Mouse (Mus musculus) hindbrain, embryonic 12.5 days (tissue): Measurements from ENCODE around the gene Vmn1r5. TPM values are rescaled to one million over a fixed set of nuclear protein-coding genes. Genes with fewer than 3 reads are reported as not detected.
"Not testable (repeated sequence)": the region's sequence is repeated elsewhere in the genome, so short reads cannot be mapped to it uniquely, and the experiment has no call there.

Source experiments
- ATAC-seq: fragments of 200-750 bp; cut with Nextera tagmentation; 2 replicates; pipeline ENCODE4 v1.8.0; 2017; ENCODE audit warnings: moderate TSS enrichment; ENCODE audit not compliant: low FRiP score
- H3K27ac ChIP-seq: fragments of 300-500 bp; sonication (generic); 2 replicates; pipeline ENCODE4 v1.5.1; 2016; ENCODE audit warnings: mild to moderate bottlenecking
- H3K27me3 ChIP-seq: fragments of 300-500 bp; sonication (generic); 2 replicates; pipeline ENCODE4 v1.6.1; 2016; ENCODE audit warnings: mild to moderate bottlenecking
- H3K36me3 ChIP-seq: fragments of 300-500 bp; sonication (generic); 2 replicates; pipeline ENCODE4 v1.6.1; 2016; ENCODE audit warnings: mild to moderate bottlenecking
- H3K4me1 ChIP-seq: fragments of 300-500 bp; sonication (generic); 2 replicates; pipeline ENCODE4 v1.6.1; 2016
- H3K4me2 ChIP-seq: fragments of 300-500 bp; sonication (generic); replicated peaks from 2 replicates; pipeline ENCODE4 v1.6.1; 2016; ENCODE audit warnings: mild to moderate bottlenecking
- H3K4me3 ChIP-seq: fragments of 300-500 bp; sonication (generic); 2 replicates; pipeline ENCODE4 v1.5.1; 2016; ENCODE audit warnings: mild to moderate bottlenecking
- H3K9ac ChIP-seq: fragments of 300-500 bp; sonication (generic); 2 replicates; pipeline ENCODE4 v1.6.1; 2016; ENCODE audit warnings: mild to moderate bottlenecking, moderate library complexity
- H3K9me3 ChIP-seq: fragments of 300-500 bp; sonication (generic); replicated peaks from 2 replicates; pipeline ENCODE4 v1.6.1; 2016; ENCODE audit warnings: mild to moderate bottlenecking
- WGBS: fragments of 180-500 bp; shearing (Covaris S2); methylation state at CpG from one replicate; pipeline ENCODE4 v1.1.7; 2016; 5-methylcytosine and 5-hydroxymethylcytosine counted together
- polyA plus RNA-seq: library from polyadenylated mRNA; unstranded; fragments of >200 nt; fragmentation: Nextera tagmentation; extraction: Ambion mirVana; gene quantifications from 2 replicates; pipeline ENCODE4 v1.2.1, GENCODE M21; 2016

The Vmn1r5 gene
- polyA plus RNA-seq: not detected in 2 replicates

DNA sequence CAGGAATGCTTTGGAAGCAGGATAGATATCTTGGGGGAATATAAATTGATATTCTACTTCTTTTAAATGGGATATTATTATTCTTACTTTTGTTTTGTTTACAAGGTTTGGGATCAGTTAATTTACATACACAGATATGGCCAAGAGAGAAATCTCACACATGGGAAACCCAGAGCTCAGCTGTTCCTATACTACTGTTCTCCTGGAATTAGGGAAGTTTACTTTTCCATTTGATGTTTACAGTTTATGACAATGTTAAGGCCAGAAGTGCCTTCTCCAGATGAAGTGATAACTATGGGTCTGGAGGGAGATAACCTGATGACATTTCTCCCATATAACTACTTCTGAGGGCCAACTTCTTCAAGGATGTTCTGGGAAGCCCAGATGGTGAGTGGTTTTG, at the start of gene Vmn1r5:
Gene Vmn1r5 (plus strand): TSS at position 301 of the 400 bp plus-strand sequence.
- Histone ChIP-seq H3K27ac (no peak within 1 kb of the TSS), H3K4me3 (no peak within 1 kb of the TSS), H3K9me3 (no peaks in the 10 kb centered on the region), H3K27me3 (no peaks in the 10 kb centered on the region), H3K36me3 (no peaks in the 10 kb centered on the region), H3K4me1 (no peaks in the 10 kb centered on the region), H3K9ac (no peak within 1 kb of the TSS), H3K4me2 (no peak within 1 kb of the TSS)
- no peak for ATAC-seq

DNA sequence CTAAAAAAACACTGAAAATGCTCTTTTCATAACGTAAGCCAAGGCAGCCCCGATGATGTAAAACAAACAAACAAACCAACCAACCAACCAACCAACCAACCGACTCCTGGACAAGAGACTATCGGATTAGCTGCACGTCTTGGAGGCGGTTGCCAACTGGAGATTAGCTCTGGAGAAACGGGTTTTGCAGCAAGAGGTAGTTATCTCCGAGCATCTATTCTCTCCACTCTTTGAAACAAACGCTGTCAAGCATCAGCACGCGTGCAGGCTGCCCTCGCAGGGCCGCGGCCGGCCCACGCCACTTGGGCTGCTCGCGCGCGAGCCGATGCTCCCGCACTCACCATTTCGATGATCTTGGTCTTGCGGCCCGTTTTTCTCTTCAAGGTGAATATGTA, 46.7 kb upstream of the Vmn1r5 start:
- peak overlapping the region; percentile 67 for H3K4me3 ChIP-seq
- H3K4me2 ChIP-seq: peak overlapping the region; percentile 54
- ATAC-seq: peak; percentile 36; the same call in 1 of the 2 replicates
- no peaks in the 10 kb centered on the region for H3K27me3 ChIP-seq
- no peaks in the 10 kb centered on the region for H3K36me3 ChIP-seq
- H3K9ac ChIP-seq: peak overlapping the region; percentile 86
- H3K9me3 ChIP-seq: no peaks in the 10 kb centered on the region
- H3K27ac ChIP-seq: peak overlapping the region; percentile 79
- H3K4me1 ChIP-seq: peaks cover 9% of the 10 kb centered on the region; the same call in 1 of the 2 replicates
- under 1% methylated on average over 25 of the region's 25 CpGs for WGBS

DNA sequence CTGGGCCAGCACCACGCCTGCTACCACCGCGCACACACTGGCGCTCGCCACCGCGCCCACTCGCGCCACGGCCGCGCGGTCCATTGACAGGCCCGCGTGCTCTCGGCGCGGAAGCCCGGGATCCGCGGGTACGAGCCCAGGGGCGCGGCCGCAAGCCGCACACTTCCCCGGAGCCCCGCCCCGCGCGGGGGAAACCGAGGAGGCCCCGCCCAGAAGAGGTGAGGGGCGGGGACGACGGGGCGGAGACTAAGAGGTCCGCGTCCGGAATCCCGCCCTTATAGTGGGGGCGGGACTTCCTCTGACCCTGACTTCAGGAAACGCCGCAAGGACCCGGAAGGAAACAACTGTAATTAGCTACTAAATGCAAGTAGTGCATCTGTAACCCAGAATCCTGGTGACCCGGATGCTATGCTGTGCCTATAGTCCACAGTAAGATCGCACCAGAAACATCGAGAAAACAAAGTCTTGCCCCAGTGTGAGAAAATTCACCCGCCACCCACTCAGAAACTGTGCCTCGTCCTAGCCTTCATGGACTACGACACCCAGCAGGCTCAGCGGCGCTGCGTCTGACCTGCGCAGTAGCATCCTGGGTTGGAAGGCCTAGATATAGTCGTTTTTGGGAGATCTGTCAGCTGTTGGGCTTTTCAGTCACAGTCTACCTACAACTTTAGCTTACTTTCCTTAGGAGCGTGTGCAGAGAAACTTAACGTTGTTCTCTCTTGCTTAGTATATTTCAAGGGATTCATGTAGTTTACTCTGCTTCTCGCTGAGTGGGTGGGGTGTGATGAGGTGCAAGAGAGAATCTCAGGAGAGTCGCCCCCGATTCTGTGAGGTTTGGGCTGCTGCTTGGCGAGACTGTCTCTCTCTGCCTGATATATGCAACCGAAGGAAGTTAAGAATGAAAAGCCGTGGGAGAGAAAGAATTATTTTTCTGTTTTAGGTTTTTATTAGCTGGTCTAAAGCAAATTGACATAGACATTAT, 46.1 kb upstream of the Vmn1r5 start, which contains the start of the genes Nt5c3 and Vmn1r4:
Gene Nt5c3 (minus strand): TSS at position 207 of the 982 bp plus-strand sequence.
Gene Vmn1r4 (plus strand): TSS at position 290 of the 982 bp plus-strand sequence.
- ATAC-seq: peak; percentile 98
- no peaks in the 10 kb centered on the region for H3K27me3 ChIP-seq
- H3K9me3 ChIP-seq: no peaks in the 10 kb centered on the region
- peak within 1 kb of the TSS; percentile 86 for H3K9ac ChIP-seq
- H3K4me3 ChIP-seq: peak within 1 kb of the TSS; percentile 67
- 3% methylated on average over 63 of the region's 64 CpGs for WGBS
- peak within 1 kb of the TSS; percentile 79 for H3K27ac ChIP-seq
- peak within 1 kb of the TSS; percentile 54 for H3K4me2 ChIP-seq
- no peaks in the 10 kb centered on the region for H3K36me3 ChIP-seq
- peaks cover 9% of the 10 kb centered on the region; the same call in 1 of the 2 replicates for H3K4me1 ChIP-seq

DNA sequence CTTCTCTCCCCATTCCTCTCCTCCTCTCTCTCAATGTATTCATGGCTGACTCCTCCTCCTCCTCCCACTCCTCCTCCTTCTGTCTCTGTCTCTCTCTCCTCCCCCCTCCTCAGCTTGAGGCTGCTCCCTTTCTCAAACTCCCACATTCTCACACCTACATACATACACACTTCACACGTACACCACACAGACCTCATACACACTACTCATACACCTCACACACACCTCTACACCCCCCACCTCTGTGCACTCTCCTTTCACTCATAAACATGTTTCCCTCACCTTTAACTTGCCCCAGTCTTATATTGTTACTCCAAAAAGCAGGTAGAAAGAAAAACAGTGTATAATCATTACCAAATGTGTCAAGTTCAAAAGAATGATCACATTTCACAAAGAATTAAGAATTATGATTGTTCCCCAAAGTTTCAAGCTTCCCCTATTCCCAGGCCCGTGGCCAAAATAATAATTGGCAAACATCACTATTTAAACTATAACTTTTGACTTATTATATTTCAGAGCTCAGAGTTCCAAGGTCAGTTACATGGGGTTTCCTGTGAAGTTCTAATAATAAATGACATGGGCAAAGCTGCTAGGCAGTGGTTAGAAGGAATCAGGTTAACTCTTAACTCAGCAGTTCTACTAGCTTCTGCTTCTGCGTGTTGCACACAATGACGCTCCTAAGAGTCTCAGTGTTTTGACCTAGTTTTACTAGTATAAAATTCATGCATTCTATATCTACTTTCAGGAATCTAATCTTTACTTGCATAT, 38.2 kb upstream of the Vmn1r5 start:
- Histone ChIP-seq H3K9me3 (no peaks in the 10 kb centered on the region), H3K9ac (no peak overlapping the region), H3K27me3 (no peaks in the 10 kb centered on the region), H3K27ac (no peak overlapping the region), H3K4me3 (no peak overlapping the region), H3K36me3 (no peaks in the 10 kb centered on the region), H3K4me2 (no peak overlapping the region), H3K4me1 (no peaks in the 10 kb centered on the region)
- WGBS: 70% methylated on average over 4 of the region's 4 CpGs
- no peak for ATAC-seq

DNA sequence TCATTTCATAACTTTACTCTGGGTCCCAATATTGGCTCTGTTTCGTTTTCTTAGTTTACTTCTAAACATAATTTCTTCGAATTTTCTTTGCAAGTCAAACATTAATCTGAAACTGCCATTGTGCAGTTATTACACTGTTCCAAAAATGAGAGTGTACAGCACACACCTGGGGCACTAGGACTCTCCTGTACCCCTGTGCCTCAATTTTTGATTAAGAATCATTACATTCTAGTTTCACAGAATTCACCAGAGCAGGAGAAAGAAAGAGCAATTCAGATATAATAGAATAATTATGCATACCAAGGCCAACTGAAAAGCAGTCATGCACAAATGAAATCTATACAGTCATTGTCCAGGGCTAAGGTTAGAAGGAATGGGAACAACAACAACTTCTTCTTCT, 37.6 kb upstream of the Vmn1r5 start:
- no peak for ATAC-seq
- no peaks in the 10 kb centered on the region for H3K27me3 ChIP-seq

DNA sequence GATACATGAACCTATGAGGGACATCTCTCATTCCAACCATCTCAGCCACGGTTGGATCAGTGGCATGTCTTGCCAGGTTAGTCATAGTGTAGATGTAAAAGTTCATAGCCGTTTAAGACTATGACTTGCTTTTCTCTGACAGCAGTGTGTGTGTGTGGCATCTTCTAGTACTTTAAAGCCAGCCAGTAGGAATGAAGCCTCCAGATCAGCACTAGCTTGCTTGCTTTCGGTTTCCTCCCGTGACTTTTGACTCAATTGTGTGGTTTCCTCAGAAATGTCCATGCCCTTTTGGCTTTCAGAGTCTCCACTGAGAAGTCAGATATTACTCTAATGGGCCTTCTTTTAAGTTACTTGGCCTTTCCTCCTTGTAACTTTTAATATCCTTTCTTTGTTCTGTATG, 35.7 kb upstream of the Vmn1r5 start:
- Histone ChIP-seq H3K4me2 (no peak overlapping the region), H3K9ac (no peak overlapping the region), H3K4me3 (no peak overlapping the region), H3K36me3 (no peaks in the 10 kb centered on the region), H3K9me3 (no peaks in the 10 kb centered on the region), H3K27ac (no peak overlapping the region), H3K27me3 (no peaks in the 10 kb centered on the region), H3K4me1 (no peaks in the 10 kb centered on the region)
- no peak for ATAC-seq
- WGBS: 82% methylated on average over 4 of the region's 4 CpGs

More for the DNA sequence above, 37.6 kb upstream of the Vmn1r5 start:
- H3K4me3 ChIP-seq: no peak overlapping the region
- no peak overlapping the region for H3K4me2 ChIP-seq
- H3K9me3 ChIP-seq: no peaks in the 10 kb centered on the region
- H3K9ac ChIP-seq: no peak overlapping the region
- H3K4me1 ChIP-seq: no peaks in the 10 kb centered on the region
- WGBS: 75% methylated on average over 2 of the region's 2 CpGs
- no peak overlapping the region for H3K27ac ChIP-seq
- H3K36me3 ChIP-seq: no peaks in the 10 kb centered on the region

DNA sequence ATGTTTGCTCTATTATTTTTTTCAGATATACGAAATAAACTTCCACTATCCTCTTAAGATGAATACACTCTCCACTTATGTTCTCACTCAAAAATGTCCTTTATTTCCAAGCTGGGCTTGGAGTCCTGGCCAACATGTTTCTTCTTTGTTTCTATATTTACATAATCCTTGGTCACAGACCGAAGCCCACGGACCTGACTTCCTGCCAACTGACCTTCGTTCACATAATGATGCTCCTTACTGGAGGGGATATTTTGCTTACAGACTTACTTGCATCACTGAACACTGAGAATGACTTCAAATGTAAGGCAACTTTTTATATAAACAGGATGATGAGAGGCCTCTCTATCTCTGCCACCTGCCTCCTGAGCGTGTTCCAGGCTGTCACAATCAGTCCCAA, 13.6 kb upstream of the Vmn1r5 start:
- no peaks in the 10 kb centered on the region for H3K9me3 ChIP-seq
- no peak overlapping the region for H3K4me3 ChIP-seq
- no peaks in the 10 kb centered on the region for H3K36me3 ChIP-seq
- no peak overlapping the region for H3K9ac ChIP-seq
- ATAC-seq: no peak
- H3K4me1 ChIP-seq: no peaks in the 10 kb centered on the region
- no peaks in the 10 kb centered on the region for H3K27me3 ChIP-seq
- no peak overlapping the region for H3K27ac ChIP-seq
- WGBS: 82% methylated on average over 5 of the region's 5 CpGs
- no peak overlapping the region for H3K4me2 ChIP-seq

DNA sequence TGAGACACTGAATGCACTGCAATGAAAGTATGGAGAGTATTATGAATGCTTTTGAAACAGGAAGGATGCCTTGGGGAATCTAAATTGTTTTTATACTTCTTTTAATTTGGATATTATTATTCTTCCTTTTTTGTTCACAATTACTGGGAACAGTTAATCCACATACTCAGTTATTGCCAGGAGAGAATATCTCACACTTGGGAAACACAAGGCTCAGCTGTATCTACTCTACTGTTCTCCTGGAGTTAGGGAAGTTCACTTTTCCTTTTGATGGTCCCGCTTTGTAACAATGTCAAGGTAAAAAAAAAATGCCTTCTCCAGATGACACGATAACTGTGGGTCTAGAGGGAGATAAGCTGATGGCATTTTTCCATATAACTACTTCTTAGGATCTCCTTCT, 26.9 kb downstream of the Vmn1r5 start, which contains the start of gene Vmn1r6:
Gene Vmn1r6 (plus strand): TSS at position 301 of the 400 bp plus-strand sequence.
- no peak within 1 kb of the TSS for H3K9ac ChIP-seq
- no peaks in the 10 kb centered on the region for H3K36me3 ChIP-seq
- H3K9me3 ChIP-seq: no peaks in the 10 kb centered on the region
- H3K27me3 ChIP-seq: no peaks in the 10 kb centered on the region
- H3K4me2 ChIP-seq: no peak within 1 kb of the TSS
- H3K4me3 ChIP-seq: no peak within 1 kb of the TSS
- no peaks in the 10 kb centered on the region for H3K4me1 ChIP-seq
- H3K27ac ChIP-seq: no peak within 1 kb of the TSS
- ATAC-seq: no peak
- 81% methylated on average over 2 of the region's 2 CpGs for WGBS

DNA sequence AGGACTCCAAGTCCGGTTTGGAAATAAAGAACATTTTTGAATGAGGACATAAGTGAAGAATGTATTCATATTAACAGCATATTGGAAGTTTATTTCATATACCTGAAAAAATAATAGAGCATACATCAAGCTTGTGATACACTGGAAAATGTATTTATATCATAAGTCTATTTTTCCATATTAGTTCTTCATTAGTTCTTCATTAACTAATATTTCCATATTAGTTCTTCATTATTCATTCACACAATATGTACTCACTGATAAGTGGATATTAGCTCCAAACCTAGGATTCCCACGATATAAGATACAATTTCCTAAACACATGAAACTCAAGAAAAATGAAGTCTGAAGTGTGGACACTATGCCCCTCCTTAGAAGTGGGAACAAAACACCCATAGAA, 55.2 kb downstream of the Vmn1r5 start, which contains the start of gene Vmn1r7:
Gene Vmn1r7 (minus strand): TSS at position 101 of the 400 bp plus-strand sequence.
- H3K27ac ChIP-seq, ATAC-seq, H3K4me2 ChIP-seq, H3K9me3 ChIP-seq, H3K4me3 ChIP-seq, H3K36me3 ChIP-seq, H3K4me1 ChIP-seq, H3K27me3 ChIP-seq, H3K9ac ChIP-seq: not testable (repeated sequence)
- WGBS: 90% methylated on average over 2 of the region's 2 CpGs

DNA sequence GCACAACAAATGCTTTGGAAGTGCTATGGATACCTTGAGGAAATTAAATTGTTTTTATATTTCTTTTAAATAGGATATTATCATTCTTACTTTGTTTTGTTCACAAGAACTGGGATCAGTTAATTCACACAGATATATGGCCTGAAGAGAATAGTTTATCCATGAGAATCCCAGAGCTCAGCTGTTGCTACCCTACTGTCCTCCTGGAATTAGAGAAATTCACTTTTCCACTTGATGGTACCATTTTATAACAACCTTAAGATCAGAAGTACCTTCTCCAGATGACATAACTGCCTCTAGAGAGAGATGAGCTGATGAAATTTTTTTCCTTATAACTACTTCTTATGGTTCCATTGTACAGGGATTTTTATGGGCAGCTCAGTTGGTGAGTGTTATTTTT, 61.9 kb downstream of the Vmn1r5 start, which contains the start of gene Vmn1r8:
Gene Vmn1r8 (plus strand): TSS at position 301 of the 400 bp plus-strand sequence.
- H3K36me3 ChIP-seq: no peaks in the 10 kb centered on the region
- no peaks in the 10 kb centered on the region for H3K9me3 ChIP-seq
- no peaks in the 10 kb centered on the region for H3K27me3 ChIP-seq
- no peak within 1 kb of the TSS for H3K9ac ChIP-seq
- no peak within 1 kb of the TSS for H3K27ac ChIP-seq
- no peaks in the 10 kb centered on the region for H3K4me1 ChIP-seq
- H3K4me2 ChIP-seq: no peak within 1 kb of the TSS
- ATAC-seq: no peak
- H3K4me3 ChIP-seq: no peak within 1 kb of the TSS

DNA sequence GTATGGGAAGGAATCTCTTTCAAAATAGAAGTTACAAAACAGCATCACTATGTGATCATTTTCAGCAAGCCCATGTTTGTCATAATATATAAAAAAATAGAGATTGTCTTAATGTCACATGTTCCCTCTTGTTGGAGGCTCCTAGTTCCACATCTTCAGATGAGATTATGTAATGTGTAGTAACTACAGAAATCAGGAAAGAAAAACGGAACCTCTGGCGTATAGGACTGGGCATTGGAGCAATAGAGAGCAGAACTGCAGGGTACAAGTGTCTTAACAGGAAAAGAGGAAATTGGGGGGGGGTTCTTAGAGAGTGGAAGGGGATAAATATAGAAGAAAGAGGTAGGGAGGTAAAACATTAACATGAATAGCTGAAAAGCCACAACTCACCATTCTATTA, 64.6 kb downstream of the Vmn1r5 start:
- Histone ChIP-seq H3K27me3 (no peaks in the 10 kb centered on the region), H3K27ac (no peak overlapping the region), H3K36me3 (no peaks in the 10 kb centered on the region), H3K9me3 (no peaks in the 10 kb centered on the region), H3K4me2 (no peak overlapping the region), H3K4me1 (no peaks in the 10 kb centered on the region), H3K4me3 (no peak overlapping the region), H3K9ac (no peak overlapping the region)
- 89% methylated on average over 2 of the region's 2 CpGs for WGBS
- no peak for ATAC-seq
